Mouse (Mus musculus) liver, embryonic 12.5 days (tissue): ENCODE measurements around the gene Tent5a. TPM values are rescaled to one million over a fixed set of nuclear protein-coding genes. Genes with fewer than 3 reads are reported as not detected.
A peak's percentile ranks its signal among the peaks of the same experiment; 100 is the strongest.

Experiments used
- ATAC-seq: fragments of 200-750 bp; cut with Nextera tagmentation; 2 replicates; pipeline ENCODE4 v1.8.0; 2017; ENCODE audit warnings: moderate number of reproducible peaks, mild to moderate bottlenecking, moderate library complexity
- H3K27ac ChIP-seq: fragments of 300-500 bp; sonication (generic); 2 replicates; pipeline ENCODE4 v1.5.1; 2016; ENCODE audit warnings: mild to moderate bottlenecking
- H3K27me3 ChIP-seq: fragments of 300-500 bp; sonication (generic); replicated peaks from 2 replicates; pipeline ENCODE4 v1.6.1; 2016; ENCODE audit warnings: mild to moderate bottlenecking, moderate library complexity
- H3K36me3 ChIP-seq: fragments of 300-500 bp; sonication (generic); 2 replicates; pipeline ENCODE4 v1.6.1; 2016; ENCODE audit warnings: mild to moderate bottlenecking, moderate library complexity
- H3K4me1 ChIP-seq: fragments of 300-500 bp; sonication (generic); 2 replicates; pipeline ENCODE4 v1.6.1; 2016
- H3K4me2 ChIP-seq: fragments of 300-500 bp; sonication (generic); 2 replicates; pipeline ENCODE4 v1.6.1; 2016; ENCODE audit warnings: mild to moderate bottlenecking, moderate library complexity
- H3K4me3 ChIP-seq: fragments of 300-500 bp; sonication (generic); 2 replicates; pipeline ENCODE4 v1.5.1; 2016; ENCODE audit warnings: mild to moderate bottlenecking, moderate library complexity
- H3K9ac ChIP-seq: fragments of 300-500 bp; sonication (generic); 2 replicates; pipeline ENCODE4 v1.6.1; 2016; ENCODE audit warnings: mild to moderate bottlenecking, moderate library complexity
- H3K9me3 ChIP-seq: fragments of 300-500 bp; sonication (generic); replicated peaks from 2 replicates; pipeline ENCODE4 v1.6.1; 2016; ENCODE audit warnings: mild to moderate bottlenecking, moderate library complexity
- WGBS: fragments of 180-500 bp; shearing (Covaris S2); methylation state at CpG from one replicate; pipeline ENCODE4 v1.1.7; 2016; ENCODE audit not compliant: insufficient replicate concordance; 5-methylcytosine and 5-hydroxymethylcytosine counted together
- polyA plus RNA-seq: library from polyadenylated mRNA; unstranded; fragments of >200 nt; fragmentation: Nextera tagmentation; extraction: Ambion mirVana; gene quantifications from 2 replicates; pipeline ENCODE4 v1.2.1, GENCODE M21; 2016

The Tent5a gene
- polyA plus RNA-seq, 1 experiment from 2014 or later = 9.2 TPM

- Histone ChIP-seq H3K9me3 (no peaks in the 10 kb centered on the region), H3K27ac (no peak overlapping the region), H3K36me3 (no peaks in the 10 kb centered on the region), H3K9ac (no peak overlapping the region), H3K4me1 (peaks cover 9% of the 10 kb centered on the region), H3K4me3 (no peak overlapping the region), H3K27me3 (peaks cover 6% of the 10 kb centered on the region), H3K4me2 (no peak overlapping the region)
- no peak for ATAC-seq
- 30% methylated on average over 2 of the region's 2 CpGs for WGBS
Observed at GRCm38 (mm10) chr9:85331521-85331920, 4.4 kb upstream of the Tent5a start.

- WGBS = 2% methylated on average over 16 of the region's 16 CpGs
- Histone ChIP-seq H3K4me2 (peak overlapping the region; percentile 80), H3K9me3 (no peaks in the 10 kb centered on the region), H3K4me3 (peak overlapping the region; percentile 72), H3K27me3 (peaks cover 14% of the 10 kb centered on the region), H3K9ac (peak overlapping the region; percentile 60), H3K4me1 (peaks cover 25% of the 10 kb centered on the region), H3K27ac (peak overlapping the region; percentile 75), H3K36me3 (no peaks in the 10 kb centered on the region)
- peak; percentile 43 for ATAC-seq
Observed at GRCm38 (mm10) chr9:85328259-85328658, 1.1 kb upstream of the Tent5a start.

DNA sequence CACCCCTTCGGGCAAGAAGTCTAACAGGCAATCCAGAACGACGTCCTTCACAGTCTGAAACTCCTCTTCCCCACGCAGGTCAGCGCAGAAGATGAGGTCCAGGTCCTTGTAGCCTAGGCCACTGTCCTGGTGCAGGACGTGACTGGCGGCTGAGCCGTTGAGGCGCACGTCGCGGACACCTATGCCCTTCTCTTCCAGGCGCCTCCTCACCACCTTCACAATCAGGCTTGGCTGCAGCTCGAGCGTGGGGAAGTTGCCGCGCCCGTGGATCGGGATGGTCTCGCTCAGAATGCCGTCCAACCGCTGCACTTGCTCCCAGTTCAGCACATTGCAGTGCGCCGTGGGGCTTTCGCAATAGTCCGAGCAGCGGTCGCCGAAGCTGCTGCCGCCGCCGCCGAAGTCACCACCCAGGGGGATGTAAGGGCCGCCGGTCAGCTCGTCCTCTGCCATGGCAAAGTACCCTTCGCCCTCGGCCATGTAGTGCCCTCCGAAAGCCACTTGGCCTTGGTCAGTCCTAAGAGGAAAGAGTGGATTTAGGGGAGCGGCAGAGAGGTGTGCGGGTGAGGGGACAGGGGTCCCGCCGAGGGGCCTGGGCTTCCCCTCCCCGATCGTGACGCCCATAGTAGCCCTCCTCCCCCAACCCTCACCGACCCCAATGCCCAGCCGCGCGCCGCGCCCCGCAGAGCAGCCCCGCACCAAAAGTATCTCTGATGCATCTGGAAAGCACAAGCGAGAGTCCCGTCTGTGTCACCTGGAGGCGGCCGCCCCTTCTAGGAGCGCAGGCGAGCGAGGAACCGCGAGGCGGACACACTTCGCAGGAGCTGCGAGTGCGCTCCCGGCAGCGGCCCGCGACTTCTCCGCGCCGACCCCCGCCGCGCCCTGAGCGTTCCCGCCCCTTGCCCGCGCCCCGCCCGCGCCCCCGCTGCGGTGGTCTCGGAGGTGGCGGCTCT is 581 bp downstream of the Tent5a start:
- Histone ChIP-seq H3K36me3 (no peaks in the 10 kb centered on the region), H3K27ac (peak overlapping the region; percentile 75), H3K4me1 (peaks cover 25% of the 10 kb centered on the region), H3K4me3 (peak overlapping the region; percentile 72), H3K9me3 (no peaks in the 10 kb centered on the region), H3K9ac (peak overlapping the region; percentile 60), H3K27me3 (peaks cover 14% of the 10 kb centered on the region), H3K4me2 (peak overlapping the region; percentile 80)
- WGBS = under 1% methylated on average over 88 of the region's 88 CpGs
- ATAC-seq = peak; percentile 57

DNA sequence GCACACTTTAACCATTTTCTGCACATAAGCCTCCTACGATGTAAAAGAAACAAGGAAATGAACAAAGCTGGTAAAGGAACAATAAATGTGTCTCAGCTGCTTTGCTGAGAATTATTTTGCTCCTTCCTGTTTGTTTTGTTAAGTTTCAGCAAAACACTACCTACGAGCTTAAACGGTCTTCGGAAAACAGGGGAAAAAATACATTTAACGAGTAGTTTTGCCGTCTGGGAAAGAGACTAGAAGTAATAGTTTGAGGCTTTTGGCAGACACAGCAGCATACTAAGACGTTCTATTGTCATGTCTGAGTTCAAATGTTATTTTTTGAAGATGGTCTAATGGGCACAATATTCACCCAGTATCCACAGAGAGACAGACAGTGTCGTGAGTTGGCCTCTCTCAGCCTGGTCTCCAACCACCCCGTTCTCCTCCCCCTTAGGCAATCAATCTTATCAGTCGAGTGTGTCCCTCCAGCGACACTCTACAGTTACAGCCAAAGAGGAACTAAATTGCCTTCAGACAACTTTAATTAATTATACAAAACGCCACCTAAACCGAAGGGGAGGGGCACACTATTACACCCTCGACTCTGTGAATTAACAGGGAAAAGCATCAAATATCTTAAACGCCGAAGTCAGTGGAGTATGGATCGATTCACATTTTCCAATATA is 1.8 kb downstream of the Tent5a start:
- H3K9me3 ChIP-seq = no peaks in the 10 kb centered on the region
- H3K4me2 ChIP-seq = peak overlapping the region; percentile 80
- no peaks in the 10 kb centered on the region for H3K36me3 ChIP-seq
- 28% methylated on average over 17 of the region's 17 CpGs for WGBS
- H3K27ac ChIP-seq = no peak overlapping the region
- ATAC-seq = no peak
- H3K4me1 ChIP-seq = peaks cover 25% of the 10 kb centered on the region
- peaks cover 14% of the 10 kb centered on the region for H3K27me3 ChIP-seq
- 0 out of 2 replicates have a peak overlapping the region, but pooled peaks have one; percentile 17 for H3K9ac ChIP-seq
- H3K4me3 ChIP-seq = peak overlapping the region; percentile 72

DNA sequence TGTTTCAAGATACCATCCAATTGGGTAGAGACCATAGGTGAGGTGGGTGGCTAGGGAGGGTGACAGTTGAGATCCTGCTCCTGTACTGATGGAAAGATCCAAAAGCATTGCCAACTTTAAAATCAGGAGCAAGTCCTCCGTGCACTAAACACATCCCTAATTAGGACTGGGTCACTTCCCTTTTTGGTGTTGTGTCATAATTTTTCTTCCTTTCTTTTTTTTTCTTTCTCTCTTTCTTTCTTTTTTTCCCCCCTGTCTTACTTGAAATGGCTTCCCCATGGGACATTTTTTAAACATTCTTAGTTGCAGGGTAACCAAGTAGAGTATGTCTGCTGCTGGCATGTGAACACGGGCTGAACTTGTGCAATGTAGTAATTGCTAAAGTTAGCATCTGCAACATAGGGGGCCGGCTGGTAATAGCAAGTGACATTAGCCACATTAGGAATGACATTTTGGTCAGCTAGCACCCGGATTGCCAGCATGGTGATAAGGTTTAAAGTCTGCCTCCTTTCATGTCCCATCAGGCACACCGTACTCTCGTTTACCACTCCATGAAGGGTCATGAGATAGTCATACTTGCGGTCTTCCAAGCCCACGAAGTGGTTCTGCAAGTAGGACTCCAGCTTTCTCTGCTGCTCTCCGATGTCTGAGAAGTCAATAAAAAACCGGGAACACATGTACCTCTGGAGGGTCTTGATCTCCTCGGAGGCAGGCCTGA is 2.8 kb downstream of the Tent5a start:
- Histone ChIP-seq H3K27ac (no peak overlapping the region), H3K4me3 (peak overlapping the region; percentile 72), H3K4me2 (peak overlapping the region; percentile 80), H3K9me3 (no peaks in the 10 kb centered on the region), H3K9ac (0 out of 2 replicates have a peak overlapping the region, but pooled peaks have one; percentile 17), H3K27me3 (peaks cover 14% of the 10 kb centered on the region), H3K36me3 (no peaks in the 10 kb centered on the region), H3K4me1 (peaks cover 25% of the 10 kb centered on the region)
- no peak for ATAC-seq
- WGBS = 58% methylated on average over 11 of the region's 11 CpGs

DNA sequence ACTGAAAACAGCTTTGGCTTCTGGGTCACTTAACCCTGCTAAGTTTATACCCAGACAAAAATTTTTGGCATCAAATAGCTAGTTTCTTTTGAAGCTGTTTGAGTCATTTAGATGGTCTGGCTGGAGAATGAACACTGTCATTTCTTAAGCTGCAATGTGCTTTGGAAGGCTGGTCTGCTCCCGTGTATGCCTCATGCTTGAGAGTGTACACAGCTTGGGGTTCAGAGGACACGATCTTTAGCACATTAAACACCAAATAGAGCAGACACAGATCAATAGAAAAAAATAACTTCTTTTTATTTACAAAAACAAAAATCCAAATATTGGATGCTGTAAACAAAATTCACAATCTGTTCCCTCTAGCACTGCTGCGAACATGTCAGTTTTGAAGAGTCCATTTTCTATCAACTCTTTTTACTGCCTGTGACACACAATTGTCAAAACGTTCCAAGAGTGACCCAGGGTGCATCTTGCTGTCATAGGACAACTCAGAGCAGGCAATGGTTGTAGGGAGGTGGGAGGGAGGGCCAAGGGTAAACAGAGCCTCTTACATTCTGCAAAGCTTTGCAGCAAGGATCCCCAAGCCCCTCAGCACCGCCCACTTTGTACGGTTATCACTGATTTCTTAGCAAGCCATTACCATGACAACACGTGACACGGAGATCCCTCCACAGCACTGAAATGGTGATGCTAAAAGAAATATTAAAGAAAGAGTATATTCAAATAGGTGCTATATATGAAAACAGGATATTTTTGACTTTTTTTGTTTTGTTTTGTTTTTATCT is 6.8 kb downstream of the Tent5a start:
- Histone ChIP-seq H3K36me3 (no peaks in the 10 kb centered on the region), H3K27ac (no peak overlapping the region), H3K9ac (no peak overlapping the region), H3K4me2 (no peak overlapping the region), H3K4me1 (0 out of 2 replicates have a peak, but pooled peaks cover 4% of the 10 kb centered on the region), H3K9me3 (no peaks in the 10 kb centered on the region), H3K27me3 (no peaks in the 10 kb centered on the region), H3K4me3 (no peak overlapping the region)
- ATAC-seq = no peak
- 61% methylated on average over 8 of the region's 8 CpGs for WGBS

- Histone ChIP-seq H3K9ac (no peak overlapping the region), H3K36me3 (no peaks in the 10 kb centered on the region), H3K4me1 (no peaks in the 10 kb centered on the region), H3K27ac (no peak overlapping the region), H3K4me3 (no peak overlapping the region), H3K9me3 (no peaks in the 10 kb centered on the region), H3K27me3 (no peaks in the 10 kb centered on the region), H3K4me2 (no peak overlapping the region)
- no peak for ATAC-seq
- WGBS = 31% methylated on average over 1 of the region's 1 CpGs
Observed at GRCm38 (mm10) chr9:85316122-85316521, 11.0 kb downstream of the Tent5a start.

GRCm38 (mm10) chr9:85312473-85312872 is 14.7 kb downstream of the Tent5a start, which contains the start of gene Gm11114:
Gene Gm11114, plus strand, starts transcription at chr9:85312773.
- H3K27me3 ChIP-seq = no peaks in the 10 kb centered on the region
- H3K4me2 ChIP-seq = no peak within 1 kb of the TSS
- H3K27ac ChIP-seq = no peak within 1 kb of the TSS
- ATAC-seq = no peak
- no peaks in the 10 kb centered on the region for H3K4me1 ChIP-seq
- WGBS = 64% methylated on average over 6 of the region's 6 CpGs
- H3K9ac ChIP-seq = no peak within 1 kb of the TSS
- no peak within 1 kb of the TSS for H3K4me3 ChIP-seq
- H3K9me3 ChIP-seq = no peaks in the 10 kb centered on the region
- no peaks in the 10 kb centered on the region for H3K36me3 ChIP-seq

- no peak overlapping the region for H3K27ac ChIP-seq
- H3K4me1 ChIP-seq = no peaks in the 10 kb centered on the region
- WGBS = 49% methylated on average over 3 of the region's 3 CpGs
- H3K4me2 ChIP-seq = no peak overlapping the region
- no peak overlapping the region for H3K4me3 ChIP-seq
- no peaks in the 10 kb centered on the region for H3K27me3 ChIP-seq
- ATAC-seq = no peak
- H3K36me3 ChIP-seq = no peaks in the 10 kb centered on the region
- no peaks in the 10 kb centered on the region for H3K9me3 ChIP-seq
- no peak overlapping the region for H3K9ac ChIP-seq
Observed at GRCm38 (mm10) chr9:85303378-85303777, 23.8 kb downstream of the Tent5a start.

DNA sequence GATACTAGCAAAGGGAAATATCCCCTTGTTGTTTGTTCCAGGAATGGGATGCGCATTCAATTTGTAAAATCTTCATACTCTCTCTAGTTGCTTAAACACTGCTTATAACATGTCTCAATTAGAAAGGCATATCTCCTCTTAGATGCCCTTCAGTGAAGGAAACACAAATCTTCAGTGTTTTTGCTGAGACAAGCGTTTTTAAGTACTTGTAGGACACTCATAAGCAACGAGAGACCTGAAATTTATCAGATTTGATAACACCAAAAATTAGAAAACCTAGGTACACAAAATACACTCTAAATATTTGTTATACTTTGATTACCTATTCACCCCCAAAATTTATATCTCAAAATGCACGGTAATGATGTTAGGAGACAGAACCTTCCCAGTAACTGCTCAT is 24.3 kb downstream of the Tent5a start:
- H3K4me2 ChIP-seq = no peak overlapping the region
- ATAC-seq = no peak
- no peak overlapping the region for H3K9ac ChIP-seq
- no peak overlapping the region for H3K4me3 ChIP-seq
- H3K27me3 ChIP-seq = no peaks in the 10 kb centered on the region
- 66% methylated on average over 4 of the region's 4 CpGs for WGBS
- H3K4me1 ChIP-seq = no peaks in the 10 kb centered on the region
- H3K9me3 ChIP-seq = no peaks in the 10 kb centered on the region
- no peak overlapping the region for H3K27ac ChIP-seq
- no peaks in the 10 kb centered on the region for H3K36me3 ChIP-seq

- no peak for ATAC-seq
- Histone ChIP-seq H3K9me3 (no peaks in the 10 kb centered on the region), H3K9ac (no peak overlapping the region), H3K4me1 (no peaks in the 10 kb centered on the region), H3K27me3 (no peaks in the 10 kb centered on the region), H3K27ac (no peak overlapping the region), H3K36me3 (no peaks in the 10 kb centered on the region), H3K4me2 (no peak overlapping the region), H3K4me3 (no peak overlapping the region)
- WGBS = 65% methylated on average over 2 of the region's 2 CpGs
Observed at GRCm38 (mm10) chr9:85274114-85274513, 53.0 kb downstream of the Tent5a start.
